Mouse (Mus musculus) adipocyte (in vitro differentiated cells): ENCODE measurements around the gene Dus1l.
"Not testable (repeated sequence)": the region's sequence is repeated elsewhere in the genome, so short reads cannot be mapped to it uniquely, and the experiment has no call there.

Experiments
- DNase-seq: peaks from one replicate; pipeline ENCODE4 v3.0.0-alpha.2; 2016; ENCODE audit warnings: low spot score

The Dus1l gene

GRCm38 (mm10) chr11:120795756-120796613 lies at the start of gene Dus1l:
Dus1l (minus strand) TSS chr11:120796403.
- peak; percentile 97 for DNase-seq

- no peak for DNase-seq
These were observed 48.1 kb upstream of the Dus1l start for GRCm38 (mm10) chr11:120844329-120844728.

DNA sequence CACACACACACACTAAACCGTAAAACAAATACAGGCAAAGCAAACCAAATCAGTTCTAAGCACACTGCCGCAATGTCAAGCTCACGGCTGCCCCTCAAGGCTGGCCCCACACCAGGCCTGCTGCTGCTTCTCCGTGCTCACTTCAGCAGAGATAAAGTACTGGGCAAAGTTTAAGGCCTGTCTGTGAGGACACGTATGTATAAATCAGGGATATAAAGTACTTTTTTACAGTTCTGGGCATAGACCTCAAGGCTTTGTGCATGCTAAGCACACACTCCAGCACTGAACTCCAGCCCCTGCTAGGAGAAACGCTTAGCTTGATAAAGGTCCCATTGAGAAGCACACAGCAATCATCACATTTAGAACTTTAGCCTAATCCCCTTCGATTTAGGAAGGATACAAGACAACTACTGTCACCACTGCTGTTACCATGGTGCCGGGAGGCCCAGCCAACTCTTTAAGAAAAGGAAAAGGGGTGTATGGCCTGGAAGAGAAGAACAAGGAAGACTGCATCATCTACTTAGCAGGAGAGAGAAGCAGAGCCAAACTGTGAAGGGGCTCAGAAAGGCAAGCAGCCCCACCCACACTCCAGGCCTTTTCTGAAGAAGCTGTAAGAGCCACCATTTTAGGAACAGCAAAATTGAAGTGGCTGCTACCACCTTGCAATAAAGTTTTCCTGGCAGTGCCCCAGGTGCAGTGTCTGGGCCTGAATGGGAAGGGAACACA lies 37.5 kb upstream of the Dus1l start:
- no peak for DNase-seq

DNA sequence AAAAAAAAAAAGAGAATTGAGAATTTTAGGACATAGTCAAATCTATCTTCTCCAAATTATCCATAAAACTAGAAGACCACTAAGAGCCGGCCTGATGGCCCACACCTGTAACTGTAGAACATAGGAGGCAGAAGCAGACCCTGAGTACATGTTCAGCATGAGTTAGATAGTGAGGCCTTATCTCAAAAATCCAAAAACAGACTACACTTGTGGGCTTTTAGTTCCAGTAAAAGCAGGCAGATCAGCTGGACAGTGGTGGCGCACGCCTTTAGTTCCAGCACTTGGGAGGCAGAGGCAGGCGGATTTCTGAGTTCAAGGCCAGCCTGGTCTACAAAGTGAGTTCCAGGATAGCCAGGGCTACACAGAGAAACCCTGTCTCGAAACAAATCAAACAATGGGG lies 36.8 kb upstream of the Dus1l start:
- DNase-seq: not testable (repeated sequence)

GRCm38 (mm10) chr11:120831659-120832440 lies 35.6 kb upstream of the Dus1l start:
- no peak for DNase-seq

- DNase-seq: peak; percentile 91
These were observed 34.5 kb upstream of the Dus1l start for GRCm38 (mm10) chr11:120830686-120831085.

GRCm38 (mm10) chr11:120829757-120830532 lies 33.7 kb upstream of the Dus1l start:
- DNase-seq: no peak

DNA sequence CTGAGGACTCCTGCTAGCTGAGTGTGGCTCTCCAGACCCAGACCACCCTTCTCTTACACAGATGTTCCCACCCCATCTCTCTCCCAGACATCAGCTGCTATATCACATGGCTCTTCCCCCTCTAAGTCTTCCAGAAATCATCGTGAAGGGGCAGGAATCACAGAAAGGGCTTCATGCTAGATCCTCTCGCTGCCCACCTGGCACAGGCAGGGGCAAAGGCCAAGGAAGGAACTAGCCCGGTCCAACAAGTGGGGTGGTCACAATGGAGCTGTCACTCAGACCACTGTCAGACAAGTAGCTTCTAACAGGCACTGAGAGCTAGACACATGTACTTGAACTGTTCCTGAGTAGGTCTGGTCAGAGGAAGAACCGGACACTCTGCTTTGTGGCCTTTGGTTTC lies 32.2 kb upstream of the Dus1l start:
- no peak for DNase-seq

DNA sequence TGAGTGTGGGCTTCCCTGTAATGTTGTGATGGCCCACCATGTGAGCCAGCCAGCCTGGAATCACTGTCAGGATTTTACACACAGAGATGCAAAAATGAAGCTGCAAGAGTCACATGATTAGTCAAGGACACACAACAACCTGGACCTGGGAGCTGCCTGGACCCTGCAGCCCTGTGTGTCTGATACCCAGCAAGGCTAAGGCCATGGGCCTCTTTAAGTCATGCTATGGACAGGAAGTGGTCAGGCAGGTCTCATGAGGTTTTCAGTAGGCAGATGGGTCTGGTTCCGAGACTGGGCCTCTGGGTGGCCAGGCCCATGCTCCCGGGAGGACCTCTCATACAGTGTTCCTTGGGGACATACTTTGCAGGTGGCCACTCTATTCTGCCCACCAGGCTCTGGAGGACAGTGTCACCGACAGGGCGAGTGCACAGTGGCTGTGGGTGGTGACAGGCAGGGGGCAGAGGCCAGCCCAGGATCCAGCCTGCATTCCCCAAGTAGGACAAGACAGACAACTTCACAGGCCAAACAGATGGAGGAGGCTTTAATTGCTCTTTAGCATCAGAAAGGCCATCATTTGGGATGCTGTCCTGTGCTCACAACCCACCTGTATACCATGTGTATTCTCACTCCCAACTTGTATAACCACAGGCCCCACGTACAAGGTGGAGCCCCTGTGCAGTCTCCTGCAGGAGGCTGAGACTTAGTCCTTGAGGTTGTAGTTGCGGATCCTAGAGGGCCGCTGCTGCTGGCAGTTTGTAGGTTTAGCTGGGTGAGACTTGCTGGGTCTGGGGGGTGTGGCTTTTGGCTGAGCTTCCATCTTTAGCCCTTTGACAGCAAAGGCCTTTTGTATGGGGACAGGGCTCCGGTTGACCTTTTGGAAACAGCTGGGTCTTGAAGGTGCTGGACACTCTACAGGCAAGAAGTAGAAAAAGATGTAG lies 30.1 kb upstream of the Dus1l start:
- DNase-seq: no peak

DNA sequence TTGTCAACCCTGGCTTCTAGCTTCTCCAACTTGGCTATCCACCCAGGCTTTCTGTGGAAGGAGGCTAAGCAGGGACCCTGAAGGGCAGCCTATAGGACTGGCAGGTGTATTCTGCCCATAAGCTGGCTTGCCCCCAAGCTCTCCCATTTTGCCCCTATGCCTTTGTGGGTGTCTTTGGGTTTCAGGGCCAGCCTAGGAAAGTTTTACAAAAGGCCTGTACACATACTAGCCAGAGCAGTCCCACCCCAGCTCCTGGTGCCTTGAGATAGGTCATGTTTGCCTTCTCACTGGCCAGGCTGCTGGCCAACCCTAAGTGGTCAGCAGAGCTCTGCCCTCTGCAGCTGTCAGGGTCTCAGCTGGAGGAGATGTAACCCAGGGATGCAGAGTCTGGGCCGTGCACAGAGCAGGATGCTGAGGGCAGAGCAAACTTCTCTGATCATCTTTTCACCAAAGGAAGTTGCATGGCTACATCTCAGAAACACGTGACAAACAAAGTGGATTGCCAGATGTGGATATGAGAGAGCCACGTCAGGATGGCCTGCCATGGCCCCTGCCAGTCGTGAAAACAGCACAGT lies 29.2 kb upstream of the Dus1l start:
- no peak for DNase-seq

DNA sequence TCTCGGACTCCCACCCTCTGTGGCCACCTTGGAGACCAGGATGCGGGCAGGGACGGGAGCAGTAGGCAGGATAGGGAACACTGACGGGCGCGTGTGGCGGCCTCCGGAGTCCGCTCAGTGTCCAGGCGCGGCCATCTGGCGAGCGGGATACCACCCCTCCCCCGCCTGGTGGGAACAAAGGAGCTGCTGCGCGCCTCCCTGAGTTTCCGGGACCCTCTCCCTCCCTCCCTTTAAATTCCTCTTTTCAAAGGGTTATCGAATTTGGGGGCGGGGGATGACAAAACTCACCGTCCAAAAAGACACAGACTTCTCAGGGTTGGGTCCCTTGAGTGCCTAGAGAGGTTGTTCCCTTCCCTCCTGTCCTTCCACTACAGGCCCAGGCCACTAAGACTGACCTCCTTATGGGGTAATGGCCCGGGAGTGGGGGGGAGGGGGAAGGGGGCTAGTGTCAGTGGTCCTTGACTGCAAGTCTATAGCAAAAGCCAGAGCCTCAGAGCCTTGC lies 28.6 kb upstream of the Dus1l start:
- no peak for DNase-seq

GRCm38 (mm10) chr11:120823956-120824786 lies 28.0 kb upstream of the Dus1l start, which contains the start of gene Fasn:
Fasn (minus strand) TSS chr11:120824547.
- peak; percentile 94 for DNase-seq

DNA sequence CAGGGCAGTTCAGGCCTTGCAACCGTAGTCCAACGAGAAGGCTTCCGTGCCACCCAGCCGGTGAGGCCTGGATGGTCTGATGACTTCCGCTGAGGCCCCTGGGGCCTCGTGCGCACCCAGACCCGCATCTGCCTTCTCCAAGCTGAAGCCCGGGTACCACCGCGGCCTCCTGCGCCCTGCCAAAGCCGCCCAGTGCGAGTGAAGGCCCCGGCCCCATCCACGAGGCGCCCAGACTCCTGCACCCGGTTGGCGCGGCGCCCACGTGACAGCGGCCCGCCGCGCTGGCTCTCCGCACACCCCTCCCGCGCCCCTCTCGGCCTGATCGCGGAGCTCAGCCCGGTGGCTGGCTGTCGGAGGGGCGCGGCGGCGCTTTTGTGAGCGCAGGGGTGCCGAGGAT lies 27.3 kb upstream of the Dus1l start:
- DNase-seq: peak; percentile 58

DNA sequence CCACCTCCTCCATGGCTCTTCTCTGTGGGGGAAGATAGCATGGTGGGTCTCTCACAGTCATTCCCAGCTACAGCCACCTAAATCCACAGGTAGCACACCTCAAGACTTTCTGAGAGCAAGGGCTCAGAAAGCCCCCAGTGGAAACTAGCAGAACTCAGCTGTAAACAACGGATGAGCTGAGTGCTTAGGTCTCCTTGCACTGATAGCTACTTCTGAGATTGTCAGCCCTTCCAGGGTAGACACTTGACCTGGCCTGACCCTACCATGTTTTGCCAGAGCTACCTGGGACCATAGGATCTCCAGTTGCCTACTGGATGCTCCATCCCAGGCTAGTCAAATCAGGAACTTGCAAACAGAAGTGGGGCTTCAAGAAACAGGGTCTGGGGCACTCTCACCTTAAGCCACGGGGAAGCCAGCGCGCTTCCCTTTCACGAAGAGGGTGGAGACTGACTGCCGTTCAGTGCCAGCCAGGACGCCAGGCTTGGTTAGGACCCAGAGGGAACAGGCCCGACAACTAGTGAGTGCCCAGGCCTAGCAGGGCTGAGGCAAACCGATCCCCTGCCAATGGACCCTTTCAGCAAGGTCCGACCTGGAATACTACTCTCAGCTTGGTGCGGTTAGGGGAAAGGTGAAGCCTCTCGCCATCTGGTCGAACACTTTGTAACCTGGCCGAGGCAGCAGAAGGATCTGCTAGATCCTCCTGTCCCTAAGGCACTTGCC lies 26.8 kb upstream of the Dus1l start:
- peak; percentile 65 for DNase-seq

- no peak for DNase-seq
These were observed 26.1 kb upstream of the Dus1l start for GRCm38 (mm10) chr11:120822321-120822720.

- no peak for DNase-seq
These were observed 25.1 kb upstream of the Dus1l start for GRCm38 (mm10) chr11:120821076-120821922.

GRCm38 (mm10) chr11:120820546-120820945 lies 24.3 kb upstream of the Dus1l start:
- DNase-seq: no peak
